Mouse (Mus musculus) adrenal gland, adult (tissue): ENCODE measurements around the gene Smok2b.
"Not testable (repeated sequence)": the region's sequence is repeated elsewhere in the genome, so short reads cannot be mapped to it uniquely, and the experiment has no call there.

Source experiments
- DNase-seq, 2 experiments: peaks; one replicate each; pipeline ENCODE4 v3.0.0; 2022 to 2023; ENCODE audit warnings: low spot score in 1 of 2; ENCODE audit not compliant: inconsistent age in 2 of 2

Gene Smok2b

GRCm38 (mm10) chr17:13239461-13239860 lies 9.4 kb downstream of the Smok2b start:
- DNase-seq = not testable (repeated sequence)

- not testable (repeated sequence) for DNase-seq
These were observed 11.0 kb downstream of the Smok2b start for GRCm38 (mm10) chr17:13240807-13241727.

- not testable (repeated sequence) for DNase-seq
These were observed 24.7 kb downstream of the Smok2b start for GRCm38 (mm10) chr17:13254786-13255185.
